ENCODE assay signal across 11 mouse cellular contexts in the genomic region with DNA sequence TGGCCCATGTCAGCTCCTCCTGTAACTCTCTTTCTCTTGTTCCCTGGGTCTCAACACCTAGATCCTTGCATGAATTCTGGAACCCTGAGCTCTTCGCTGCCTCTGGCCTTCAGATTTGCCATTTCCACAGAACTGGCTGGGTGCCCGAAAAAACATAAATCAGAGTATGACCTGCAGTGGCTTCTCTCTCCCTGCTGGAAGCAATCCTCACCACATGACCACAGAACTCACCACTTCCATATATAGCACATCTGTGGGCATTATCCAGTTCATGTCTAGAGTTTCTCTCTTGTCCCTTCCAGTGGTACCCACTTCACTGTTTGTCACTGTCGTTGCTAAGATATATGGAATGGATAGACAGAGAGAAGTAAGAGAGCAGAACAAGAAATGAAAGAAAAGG. TPM values are rescaled to one million over a fixed set of nuclear protein-coding genes. Genes with fewer than 3 reads are reported as not detected.
DNase-seq lines count a peak whose midpoint lies in the region; ATAC-seq and TF ChIP-seq lines count a peak whose summit lies in the region.
"Had no signal": no experiment of that assay in that cellular context is flagged by ENCODE, and none has a peak within 500 bp of the region (broad histone marks: within the 10 kb centered on the region; RNA-seq: fewer than 3 reads in every experiment).

No protein-coding gene starts in this region.

- no peak overlapping the region for H3K9ac ChIP-seq in forebrain, postnatal 0 days
- no peak overlapping the region for H3K9ac ChIP-seq in midbrain, embryonic 13.5 days (replicated peaks)

- no peaks in the 10 kb centered on the region for H3K36me3 ChIP-seq in heart, embryonic 10.5 days
- no peaks in the 10 kb centered on the region for H3K36me3 ChIP-seq in forebrain, postnatal 0 days (ENCODE audit: insufficient read depth)
- H3K36me3 ChIP-seq in midbrain, embryonic 13.5 days = no peaks in the 10 kb centered on the region
- H3K36me3 ChIP-seq: forebrain, embryonic 10.5 days had no signal

- peaks cover 29% of the 10 kb centered on the region for H3K4me1 ChIP-seq in heart, embryonic 10.5 days
- H3K4me1 ChIP-seq in forebrain, postnatal 0 days (ENCODE audit: insufficient read depth) = no peaks in the 10 kb centered on the region
- H3K4me1 ChIP-seq in midbrain, embryonic 13.5 days (replicated peaks) = peaks cover 6% of the 10 kb centered on the region

- no peaks in the 10 kb centered on the region for H3K27me3 ChIP-seq in heart, embryonic 10.5 days (ENCODE audit: insufficient read depth, poor library complexity, severe bottlenecking)
- H3K27me3 ChIP-seq in forebrain, postnatal 0 days (ENCODE audit: insufficient read depth, low read length) = no peaks in the 10 kb centered on the region
- H3K27me3 ChIP-seq in midbrain, embryonic 13.5 days = no peaks in the 10 kb centered on the region

- 48% methylated on average over 3 of the region's 3 CpGs for WGBS in heart, embryonic 10.5 days
- 83% methylated on average over 3 of the region's 3 CpGs for WGBS in forebrain, postnatal 0 days
- 91% methylated on average over 3 of the region's 3 CpGs for WGBS in midbrain, embryonic 13.5 days

- H3K4me2 ChIP-seq in forebrain, postnatal 0 days (ENCODE audit: low read depth) = no peak overlapping the region
- no peak overlapping the region for H3K4me2 ChIP-seq in midbrain, embryonic 13.5 days (replicated peaks)
- H3K4me2 ChIP-seq: liver, embryonic 11.5 days had no signal

- no peak for DNase-seq in heart, embryonic 10.5 days (ENCODE audit: low spot score)
- DNase-seq in heart, adult 11 months = no peak
- peak; percentile 38 for DNase-seq in urinary bladder, postnatal 25 days (ENCODE audit: low spot score)
- DNase-seq in urinary bladder, postnatal 4 days (ENCODE audit: low spot score in 2 of 2) = no peak
- DNase-seq in kidney, postnatal 14 days = peak; percentile 74
- DNase-seq in forebrain, postnatal 0 days = no peak

- H3K4me3 ChIP-seq in heart, embryonic 10.5 days = no peak overlapping the region
- H3K4me3 ChIP-seq in forebrain, postnatal 0 days (ENCODE audit: low read depth, low read length) = no peak overlapping the region
- no peak overlapping the region for H3K4me3 ChIP-seq in midbrain, embryonic 13.5 days (replicated peaks)
- H3K4me3 ChIP-seq: forebrain, embryonic 10.5 days had no signal

- H3K9me3 ChIP-seq in heart, embryonic 10.5 days = no peaks in the 10 kb centered on the region
- no peaks in the 10 kb centered on the region for H3K9me3 ChIP-seq in forebrain, postnatal 0 days (ENCODE audit: low read length)
- H3K9me3 ChIP-seq in midbrain, embryonic 13.5 days = no peaks in the 10 kb centered on the region
- H3K9me3 ChIP-seq: forebrain, embryonic 10.5 days had no signal

- TF ChIP-seq CTCF in forebrain, postnatal 0 days (IDR thresholded peaks at IDR 0.05; ENCODE audit: low read depth) = no peak

- no peak for ATAC-seq in forebrain, postnatal 0 days
- no peak for ATAC-seq in midbrain, embryonic 13.5 days
- no peak for ATAC-seq in frontal cortex, adult (ENCODE audit: low TSS enrichment)
- ATAC-seq: hindbrain, embryonic 16.5 days had no signal

- H3K27ac ChIP-seq in heart, embryonic 10.5 days = peak overlapping the region; percentile 82
- H3K27ac ChIP-seq in forebrain, postnatal 0 days (ENCODE audit: low read depth, low read length) = no peak overlapping the region
- no peak overlapping the region for H3K27ac ChIP-seq in midbrain, embryonic 13.5 days

RNA-seq across cellular contexts. Expression of a gene that starts 13.0 kb away (rescaled TPM):
- polyA plus RNA-seq in heart, embryonic 10.5 days (2016; fragmentation: Nextera tagmentation; extraction: Ambion mirVana) = 4.9 and 5.6 TPM in 2 replicates
- 5.2 and 5.8 TPM in 2 replicates for total RNA-seq in forebrain, postnatal 0 days (2014; rRNA removed)
- 2.8 and 4.4 TPM in 2 replicates for polyA plus RNA-seq in forebrain, postnatal 0 days (2015; fragmentation: Nextera tagmentation; extraction: Ambion mirVana)
- 0.44 and 0.53 TPM in 2 replicates for polyA plus RNA-seq in midbrain, embryonic 13.5 days (2015; fragmentation: Nextera tagmentation; extraction: Ambion mirVana)

Comparison
In these comparisons a context has a peak if more than half of its experiments do, and no peak if none do; other contexts are left out.
1. DNase-seq: peak in urinary bladder, postnatal 25 days (single experiment) and kidney, postnatal 14 days (single experiment); none in heart, embryonic 10.5 days (single experiment), heart, adult 11 months (single experiment), urinary bladder, postnatal 4 days (0 of 2) and forebrain, postnatal 0 days (single experiment).